Mouse (Mus musculus): ENCODE results near the gene Actl6a. TPM values are rescaled to one million over a fixed set of nuclear protein-coding genes. Genes with fewer than 3 reads are reported as not detected.

The Actl6a gene
- polyA plus RNA-seq, 1 experiment = 31.9 TPM

GRCm38 (mm10) chr3:32749820-32750579 is 43.9 kb downstream of the Actl6a start:
- no peak for DNase-seq (ENCODE audit: low spot score)

GRCm38 (mm10) chr3:32754384-32754915 is 48.4 kb downstream of the Actl6a start:
- DNase-seq (ENCODE audit: low spot score) = no peak

GRCm38 (mm10) chr3:32759212-32759611 is 53.1 kb downstream of the Actl6a start:
- DNase-seq (ENCODE audit: low spot score) = no peak

- no peak for DNase-seq (ENCODE audit: low spot score)
These were observed 56.9 kb downstream of the Actl6a start for GRCm38 (mm10) chr3:32762962-32763361.

GRCm38 (mm10) chr3:32763902-32764301 is 57.8 kb downstream of the Actl6a start:
- no peak for DNase-seq (ENCODE audit: low spot score)

GRCm38 (mm10) chr3:32770781-32771180 is 64.7 kb downstream of the Actl6a start:
- no peak for DNase-seq (ENCODE audit: low spot score)

Other genes starting within 250 kb of the Actl6a start
- gene Kcnmb3, start 214.1 kb upstream of the Actl6a start, polyA plus RNA-seq (2012; rRNA removed) = not detected in 2 replicates
- gene Zfp639, start 196.0 kb upstream of the Actl6a start, polyA plus RNA-seq (2012; rRNA removed) = 36.3 and 40.9 TPM in 2 replicates
- gene Mfn1, start 176.8 kb upstream of the Actl6a start, polyA plus RNA-seq (2012; rRNA removed) = 40.2 and 56.0 TPM in 2 replicates
- gene Gnb4, start 89.7 kb upstream of the Actl6a start, polyA plus RNA-seq (2012; rRNA removed) = 36.6 and 40.9 TPM in 2 replicates
- gene Ndufb5, start 30.7 kb downstream of the Actl6a start, polyA plus RNA-seq (2012; rRNA removed) = 207 and 209 TPM in 2 replicates
- gene Mrpl47, start 31.3 kb downstream of the Actl6a start, polyA plus RNA-seq (2012; rRNA removed) = 14.8 and 14.9 TPM in 2 replicates
- gene Usp13, start 111.2 kb downstream of the Actl6a start, polyA plus RNA-seq (2012; rRNA removed) = 1.8 and 2.6 TPM in 2 replicates